Mouse (Mus musculus) lung, postnatal 10 days (tissue): ENCODE data around the gene Dgkh.
"Not testable (repeated sequence)": the region's sequence is repeated elsewhere in the genome, so short reads cannot be mapped to it uniquely, and the experiment has no call there.

Experiments used
- DNase-seq: peaks from one replicate; pipeline ENCODE4 v3.0.0; 2021

Gene Dgkh

GRCm38 (mm10) chr14:78732617-78733312 is at the start of gene Dgkh:
Gene Dgkh, minus strand, starts transcription at chr14:78732776.
- peak; percentile 95 for DNase-seq

DNA sequence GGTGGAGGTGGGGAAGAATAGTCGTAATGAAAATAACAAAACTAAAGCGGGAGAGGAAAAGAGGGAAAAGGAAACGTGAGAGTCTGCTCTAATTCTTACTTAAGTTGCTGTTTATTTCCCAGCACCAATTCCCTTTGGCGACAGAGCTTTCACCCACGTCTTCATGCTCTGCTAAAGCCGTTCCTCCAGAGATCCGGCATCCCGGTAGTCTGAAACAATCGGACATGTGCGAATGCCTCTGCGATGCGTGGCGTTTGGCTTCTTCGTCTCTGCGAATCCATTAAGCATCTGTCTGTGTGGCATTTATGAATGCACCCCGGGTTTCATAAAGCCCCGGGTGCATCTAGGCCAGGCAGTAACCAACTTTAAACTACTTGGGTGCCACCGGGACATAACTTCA is 44.6 kb upstream of the Dgkh start:
- DNase-seq = no peak

- no peak for DNase-seq
These were observed 44.1 kb upstream of the Dgkh start for GRCm38 (mm10) chr14:78776659-78777058.

DNA sequence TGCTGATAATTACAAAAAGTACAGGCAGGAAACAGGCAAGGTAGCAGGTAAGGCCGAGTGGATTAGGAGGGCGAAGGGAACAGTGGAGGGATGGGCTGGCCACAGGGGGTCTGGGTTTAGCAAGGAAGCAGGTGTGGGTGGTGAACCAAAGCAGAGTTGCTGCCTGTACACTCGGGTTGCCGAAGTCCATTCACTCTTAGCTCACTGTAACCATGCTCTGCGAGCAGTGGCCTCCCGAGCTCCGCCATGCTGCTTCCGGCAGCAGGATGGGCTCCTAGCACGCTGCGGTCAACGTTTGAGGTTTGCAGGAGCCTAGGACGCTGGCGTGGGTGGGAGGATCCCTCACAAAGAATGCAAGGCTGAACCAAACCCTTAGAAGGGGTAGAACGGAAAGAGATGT is 43.1 kb upstream of the Dgkh start:
- DNase-seq = no peak

- no peak for DNase-seq
These were observed 42.6 kb upstream of the Dgkh start for GRCm38 (mm10) chr14:78775226-78775625.

GRCm38 (mm10) chr14:78770457-78770856 is 37.9 kb upstream of the Dgkh start:
- DNase-seq = no peak

DNA sequence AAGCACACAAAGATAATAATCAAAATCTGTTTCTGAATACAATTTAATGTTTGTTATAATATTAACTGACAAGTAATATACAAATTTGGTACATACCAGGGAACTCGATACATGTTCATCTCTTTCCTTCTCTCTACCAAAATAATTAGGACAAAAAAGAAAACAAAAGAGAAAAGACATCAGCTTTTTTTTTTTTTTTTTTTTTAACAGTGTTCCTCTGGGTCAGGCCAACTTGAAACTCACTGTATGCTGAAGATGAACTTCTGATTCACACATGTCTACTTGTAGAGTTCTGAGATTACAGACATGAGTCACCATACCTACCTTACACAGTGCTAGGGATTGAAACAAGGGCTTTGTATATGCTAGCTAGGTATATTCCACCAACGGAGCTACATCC is 28.5 kb upstream of the Dgkh start:
- no peak for DNase-seq

DNA sequence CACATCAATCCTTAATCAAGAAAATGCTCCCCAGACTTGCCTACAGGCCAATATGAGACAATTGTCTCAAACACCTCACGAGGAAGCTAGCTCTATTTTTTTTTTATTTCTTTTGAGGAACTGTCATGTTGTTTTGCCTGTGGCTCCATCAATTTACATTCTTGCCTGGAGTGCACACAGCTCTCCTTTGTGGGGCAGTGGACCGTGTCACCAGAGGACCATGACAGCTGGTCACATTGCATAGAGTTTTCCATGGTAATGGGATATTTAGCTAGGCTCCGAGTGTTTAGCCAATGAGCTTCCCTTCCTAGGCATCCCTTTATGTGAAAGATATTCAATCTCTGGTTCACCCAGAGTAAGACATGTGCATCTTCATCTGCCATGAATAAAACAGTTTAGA is 26.9 kb upstream of the Dgkh start:
- no peak for DNase-seq

DNA sequence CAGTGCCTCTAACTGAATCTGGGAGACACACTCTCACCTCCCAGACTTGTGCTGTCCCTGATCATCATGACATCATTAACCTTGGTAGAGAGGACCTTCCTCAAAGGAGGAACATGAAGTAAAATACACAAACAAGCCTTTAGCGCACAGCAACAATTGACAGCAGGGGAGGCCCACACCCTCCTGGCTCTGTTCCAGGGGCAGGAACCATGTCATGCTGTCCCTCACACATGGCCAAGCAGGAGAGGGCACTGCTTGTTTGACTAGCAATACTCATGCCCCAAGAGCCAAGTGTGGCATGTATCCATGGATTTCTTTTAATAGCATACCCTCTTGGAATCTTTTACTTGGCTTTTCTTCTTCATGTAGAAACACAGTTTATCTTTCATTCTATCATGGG is 22.7 kb upstream of the Dgkh start:
- peak; percentile 39 for DNase-seq

- no peak for DNase-seq
These were observed 16.1 kb upstream of the Dgkh start for GRCm38 (mm10) chr14:78748692-78749091.

DNA sequence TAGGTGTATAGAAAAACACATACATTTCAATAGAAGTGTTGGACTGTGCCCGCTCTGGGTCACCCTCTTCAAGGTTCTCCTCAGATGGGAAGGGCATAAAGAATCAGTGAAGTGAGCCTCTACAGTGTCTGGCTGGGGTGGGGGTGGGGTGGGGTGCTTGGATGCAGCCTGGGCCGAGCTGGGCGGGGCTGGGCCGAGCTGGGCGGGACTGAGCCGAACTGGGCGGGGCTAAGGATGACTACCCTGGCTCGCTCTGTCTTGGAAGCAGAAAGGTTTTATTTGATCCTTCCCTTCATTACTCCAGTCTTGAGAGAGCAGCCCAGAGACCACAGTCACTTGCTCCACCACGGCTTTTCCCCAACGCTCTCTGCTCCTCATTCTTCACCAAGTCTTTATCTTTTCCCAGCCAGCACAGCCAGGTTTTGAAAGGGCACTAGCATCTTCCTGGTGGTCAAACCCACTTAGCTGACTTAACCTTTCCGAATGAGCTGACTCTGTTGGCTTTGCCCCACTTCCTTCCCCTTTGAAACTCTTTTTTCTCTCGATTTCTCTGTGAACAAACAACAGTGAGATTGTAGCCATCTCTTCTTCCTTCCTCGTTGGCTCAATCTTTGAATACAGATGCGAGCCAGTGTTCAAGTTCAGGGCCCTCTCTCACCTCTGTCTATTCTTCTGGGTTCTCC is 15.5 kb upstream of the Dgkh start:
- DNase-seq = peak; percentile 10

DNA sequence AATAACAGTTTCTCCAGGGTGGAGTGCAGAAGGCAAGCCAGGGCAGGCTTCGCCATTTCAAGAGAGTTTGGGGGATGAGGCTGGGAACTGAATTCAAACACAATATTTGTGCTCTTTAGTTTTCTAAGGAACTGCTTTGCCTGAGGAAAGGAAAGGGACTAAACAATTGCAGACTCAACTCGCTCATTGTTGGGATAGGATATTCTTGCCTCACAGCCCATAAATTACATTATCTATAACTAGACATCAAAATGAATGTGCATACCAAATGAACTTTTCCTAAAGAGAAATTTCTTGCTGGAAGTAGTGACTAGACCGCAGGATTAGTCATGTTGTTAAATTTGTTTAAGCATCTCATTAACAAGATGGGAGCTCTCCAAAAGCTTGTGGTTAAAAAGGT is 14.9 kb upstream of the Dgkh start:
- no peak for DNase-seq

DNA sequence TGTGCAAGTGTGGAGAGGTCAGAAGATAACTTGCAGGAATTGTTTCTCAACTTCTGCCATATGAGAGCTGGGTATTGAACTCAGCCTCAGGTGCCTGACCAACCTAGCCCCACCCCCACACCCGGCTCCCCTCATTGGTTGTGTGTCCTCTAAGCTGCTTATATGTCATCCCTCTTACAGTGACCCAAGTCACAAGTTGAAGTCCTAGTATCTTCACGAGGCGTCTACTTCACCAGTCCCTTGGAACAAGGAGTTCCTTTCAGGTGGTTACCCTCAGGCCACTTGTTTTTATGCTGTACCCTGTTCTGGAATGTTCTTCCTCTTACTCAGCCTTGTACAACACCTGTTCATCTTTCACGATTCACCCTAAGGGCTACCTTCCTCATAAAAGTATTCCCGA is 2.0 kb upstream of the Dgkh start:
- DNase-seq = no peak

GRCm38 (mm10) chr14:78734203-78734602 is 1.6 kb upstream of the Dgkh start:
- DNase-seq = not testable (repeated sequence)

GRCm38 (mm10) chr14:78733366-78734076 is 945 bp upstream of the Dgkh start:
- peak; percentile 21 for DNase-seq

DNA sequence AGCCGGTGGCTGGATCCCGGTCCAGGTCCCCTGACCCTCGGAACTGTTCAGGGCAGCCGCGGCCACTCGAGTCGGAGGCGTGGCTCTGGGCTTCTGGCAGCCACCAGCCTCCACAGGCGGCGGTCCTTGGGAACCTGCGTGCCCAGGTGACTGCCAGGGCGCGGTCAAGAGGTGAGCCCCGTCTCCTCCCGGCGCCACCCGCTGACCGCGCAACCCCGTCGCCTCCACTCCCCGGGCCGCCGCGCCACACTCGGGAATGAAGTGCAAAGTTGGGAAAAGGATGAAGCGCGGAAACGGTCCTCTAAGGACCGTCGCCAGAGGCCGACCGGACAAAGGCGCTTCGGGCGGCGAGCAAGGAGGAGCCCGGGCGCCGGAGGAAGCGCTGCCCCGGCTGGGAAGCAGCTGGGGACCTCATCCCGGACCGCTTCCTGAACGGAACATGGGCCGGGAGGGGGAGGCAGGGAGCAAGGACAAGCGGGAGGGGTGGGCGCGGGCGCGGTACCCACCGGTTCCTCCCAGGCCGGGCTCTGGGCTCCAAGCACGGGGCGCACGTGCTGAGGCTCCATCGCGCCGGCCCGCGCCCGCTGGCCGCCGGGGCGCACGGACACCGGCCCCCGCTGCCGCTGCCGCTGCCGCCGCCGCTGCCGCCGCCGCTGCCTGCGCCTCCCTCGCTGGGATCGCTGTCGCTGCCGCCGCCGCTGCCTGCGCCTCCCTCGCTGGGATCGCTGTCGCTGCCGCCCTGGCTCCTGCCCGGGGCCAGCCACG is 542 bp downstream of the Dgkh start:
- peak; percentile 76 for DNase-seq

- DNase-seq = peak; percentile 43
These were observed 1.3 kb downstream of the Dgkh start for GRCm38 (mm10) chr14:78731240-78731639.

GRCm38 (mm10) chr14:78725976-78726375 is 6.6 kb downstream of the Dgkh start:
- no peak for DNase-seq

GRCm38 (mm10) chr14:78725307-78725956 is 7.1 kb downstream of the Dgkh start:
- DNase-seq = peak; percentile 57

DNA sequence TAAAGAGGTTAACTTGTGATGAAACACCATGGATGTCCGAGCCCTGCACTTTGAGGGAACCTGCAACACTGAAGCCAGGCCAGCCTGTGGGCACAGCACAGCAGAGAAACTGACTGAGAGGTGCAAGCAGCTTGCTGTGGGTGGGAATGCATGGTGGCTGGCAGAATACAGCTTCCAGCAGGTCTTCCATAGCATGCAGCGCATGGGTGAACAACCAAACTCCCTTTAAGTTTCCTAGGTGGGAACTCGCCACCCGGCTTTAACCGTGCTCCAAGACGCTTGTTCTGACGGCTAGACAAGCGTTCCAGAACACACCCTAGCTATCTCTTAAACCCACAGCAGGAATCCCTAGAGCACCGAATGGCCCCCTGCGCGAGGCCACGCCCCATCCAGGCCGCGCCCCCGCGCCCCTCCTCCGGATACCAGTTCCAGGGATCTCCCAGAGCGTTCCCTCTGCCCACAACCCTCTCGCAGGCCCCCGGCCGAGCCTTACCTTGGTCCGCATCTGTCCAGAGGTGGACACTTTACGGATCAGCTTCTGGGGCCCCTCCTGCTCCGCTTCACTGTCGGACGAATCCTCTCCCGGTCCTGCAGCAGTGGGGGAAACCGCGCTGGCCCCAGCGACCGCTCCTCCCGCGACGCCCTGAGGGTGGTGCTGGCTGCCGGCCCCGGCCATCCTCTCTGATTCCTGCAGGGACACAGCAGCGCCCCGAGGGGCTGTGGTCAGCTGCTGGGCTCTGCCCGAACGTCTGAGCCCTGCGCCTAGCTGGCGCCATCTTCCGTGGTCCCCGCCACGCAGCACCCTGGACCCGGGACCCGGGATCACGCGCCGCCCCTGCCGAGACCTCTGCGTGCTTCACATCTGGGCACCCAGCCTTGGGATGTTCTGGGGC is 7.9 kb downstream of the Dgkh start:
- DNase-seq = peak; percentile 85

GRCm38 (mm10) chr14:78723655-78724054 is 8.9 kb downstream of the Dgkh start:
- not testable (repeated sequence) for DNase-seq

- DNase-seq = no peak
These were observed 10.5 kb downstream of the Dgkh start for GRCm38 (mm10) chr14:78722031-78722430.
